Mouse (Mus musculus) adrenal gland, adult 8-10 months (tissue): Measurements from ENCODE around the gene Gm32687. TPM values are rescaled to one million over a fixed set of nuclear protein-coding genes. Genes with fewer than 3 reads are reported as not detected.
"Not testable (repeated sequence)": the region's sequence is repeated elsewhere in the genome, so short reads cannot be mapped to it uniquely, and the experiment has no call there.

Source experiments
- DNase-seq: peaks from one replicate; pipeline ENCODE4 v3.0.0; 2022
- total RNA-seq, 4 experiments: library from RNA; stranded (reverse); gene quantifications; 2 replicates each; pipeline ENCODE4 v1.2.4; 2022

The Gm32687 gene
- total RNA-seq = 1 to 10 TPM; 2.5 to 5.6 (median 4.3) TPM

DNA sequence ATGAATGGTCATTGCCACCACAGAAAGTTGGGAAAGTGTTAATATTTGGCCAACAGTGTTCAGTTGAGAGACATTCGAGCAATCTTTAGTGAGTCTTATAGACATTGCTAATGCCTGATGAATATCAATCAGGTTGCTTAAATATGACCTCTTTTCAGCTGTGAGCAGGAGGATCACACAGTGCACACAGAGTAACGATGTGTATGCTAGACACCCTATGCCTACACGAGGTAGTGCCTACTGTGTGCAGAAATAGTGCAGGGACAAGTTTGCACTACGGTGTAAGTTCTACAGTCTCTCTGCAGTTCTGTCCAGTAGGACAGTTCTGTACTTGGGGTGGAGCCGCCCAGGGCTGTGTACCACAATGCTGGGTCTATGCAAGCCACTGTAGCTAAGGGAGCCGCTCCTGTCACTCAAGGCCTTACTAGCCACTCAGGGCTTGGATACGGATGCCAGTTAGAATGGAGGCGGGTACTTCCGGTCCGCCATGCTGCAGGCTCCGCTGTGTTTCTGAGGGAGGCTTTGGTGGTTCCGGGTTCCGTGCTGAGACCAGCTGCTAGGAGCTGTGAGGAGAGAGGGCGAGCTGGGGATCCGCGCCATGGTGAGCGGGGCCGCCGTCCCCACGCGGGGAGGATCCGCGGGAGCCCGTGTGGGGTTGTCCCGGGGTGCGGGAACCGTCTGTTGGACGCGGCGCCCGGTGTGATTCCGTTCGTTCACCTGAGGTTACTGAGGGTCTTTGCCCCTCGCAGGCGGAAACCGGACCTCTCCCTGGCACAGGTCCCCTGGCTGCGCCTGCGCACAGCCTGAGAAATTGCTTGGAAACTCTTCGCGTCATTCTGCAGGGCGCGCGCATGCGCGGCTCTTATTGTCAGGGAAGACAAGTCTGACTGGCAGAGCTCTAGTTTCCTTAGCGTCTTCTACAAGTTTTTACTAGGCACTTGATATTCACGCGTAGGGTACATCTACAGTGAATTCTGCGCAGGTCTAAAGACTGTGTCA, at the start of gene Gm32687:
Gene Gm32687, plus strand, starts transcription at position 526 of the 999 bp plus-strand sequence.
- DNase-seq = not testable (repeated sequence)

GRCm38 (mm10) chr10:81846219-81846618, 17.5 kb upstream of the Gm32687 start:
- not testable (repeated sequence) for DNase-seq

DNA sequence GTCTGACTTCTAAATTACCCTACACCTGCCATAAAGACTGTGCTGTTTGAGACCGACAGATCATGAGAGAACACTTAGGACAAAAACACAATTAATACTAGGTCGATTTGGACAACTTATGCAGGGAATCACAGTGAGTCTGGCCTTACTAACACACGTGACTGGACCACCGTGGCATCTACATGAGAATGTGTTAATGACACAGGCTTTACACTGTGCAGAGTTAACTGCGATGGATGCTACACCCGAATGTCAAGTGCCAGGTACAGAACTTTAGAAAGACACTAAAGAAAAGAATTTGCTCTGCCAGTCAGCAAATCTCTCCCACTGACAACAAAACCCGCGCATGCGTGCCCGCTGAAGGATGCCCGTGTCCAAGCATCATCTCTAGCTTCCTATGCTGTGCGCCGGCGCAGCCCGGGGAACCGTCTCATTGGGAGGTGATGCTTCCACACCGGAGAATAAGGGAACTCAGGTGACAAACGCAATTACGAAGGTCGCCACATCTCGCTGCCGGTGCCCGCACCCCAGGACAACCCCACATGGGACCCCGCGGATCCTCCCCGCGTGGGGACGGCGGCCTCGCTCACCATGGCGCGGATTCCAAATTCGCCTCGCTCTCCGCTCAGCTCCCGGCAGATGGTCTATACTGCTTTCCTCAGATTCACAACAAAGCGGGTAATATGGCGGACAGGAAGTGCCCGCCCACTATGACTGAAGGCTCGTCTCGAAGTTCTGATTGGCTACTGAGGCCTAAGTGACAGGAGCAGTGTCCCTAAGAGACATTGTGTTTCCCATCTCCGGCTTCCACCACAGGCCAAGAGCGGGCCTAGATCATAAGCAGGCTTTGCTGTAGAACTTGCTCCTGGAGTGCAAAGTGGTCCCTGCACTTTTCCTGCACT, 66.4 kb downstream of the Gm32687 start, which contains the start of gene Zfp781:
Gene Zfp781, minus strand, starts transcription at position 639 of the 902 bp plus-strand sequence.
- DNase-seq = not testable (repeated sequence)

Other genes with a start within 250 kb of the Gm32687 start
- gene Sirt6, start 236.1 kb upstream of the Gm32687 start, total RNA-seq = 10 to 100 TPM; 14.7 to 34.5 (median 26.5) TPM
- 10 to 100 TPM; 24.6 to 58.2 (median 46.7) TPM for gene Ankrd24, start 235.4 kb upstream of the Gm32687 start, total RNA-seq
- gene Gm10778, start 214.9 kb upstream of the Gm32687 start, total RNA-seq = 1 to 10 TPM; 1.4 to 4.1 (median 3.7) TPM
- 1 to 10 TPM; 4.4 to 9.3 (median 5.5) TPM for gene Zfp433, start 159.1 kb upstream of the Gm32687 start, total RNA-seq
- gene Gm3055, start 92.8 kb upstream of the Gm32687 start, total RNA-seq = 1 to 10 TPM; 3.5 to 9.4 (median 6.3) TPM
- 1 to 10 TPM; 1.9 to 3.0 (median 2.5) TPM for gene Gm4767, start 51.7 kb upstream of the Gm32687 start, total RNA-seq
- 1 to 10 TPM in 3 of 4 experiments, under 1 TPM in 1; 0.35 to 1.8 (median 1.3) TPM for gene Zfp781, start 66.5 kb downstream of the Gm32687 start, total RNA-seq
- 10 to 100 TPM in 2 of 4 experiments, 1 to 10 TPM in 2; 7.0 to 13.5 (median 10.1) TPM for gene Zfp873, start 184.2 kb downstream of the Gm32687 start, total RNA-seq
- 1 to 10 TPM; 3.4 to 6.3 (median 4.7) TPM for gene BC024063, start 219.4 kb downstream of the Gm32687 start, total RNA-seq